21 mouse cellular contexts compared by ENCODE assay signal in genomic region chr13:97831839-97832238, GRCm38 (mm10).
DNase-seq lines count a peak whose midpoint lies in the region; ATAC-seq and TF ChIP-seq lines count a peak whose summit lies in the region.
"Had no signal": no experiment of that assay in that cellular context is flagged by ENCODE, and none has a peak within 500 bp of the region (broad histone marks: within the 10 kb centered on the region; RNA-seq: fewer than 3 reads in every experiment).

No protein-coding gene starts in this region.

- no peak for TF ChIP-seq CTCF in liver, adult 2 months (IDR thresholded peaks at IDR 0.05; ENCODE audit: low read depth, low read length)

- peak; percentile 21 for DNase-seq in embryonic facial prominence, embryonic 11.5 days (ENCODE audit: low spot score)
- DNase-seq in embryonic facial prominence, embryonic 10.5 days (ENCODE audit: low spot score), result no peak
- DNase-seq in liver, adult 2 months (ENCODE audit: extremely low read depth, low read depth, low spot score), result peak; percentile 66
- no peak for DNase-seq in liver
- peak; percentile 39 for DNase-seq in 3T3-L1 (ENCODE audit: low read depth, low spot score)
- DNase-seq in embryonic facial prominence, embryonic 14.5 days (ENCODE audit: low spot score), result peak; percentile 20
- no peak for DNase-seq in heart, postnatal 4 days
- DNase-seq in retina, postnatal 1 day, result no peak
- DNase-seq: adrenal gland, postnatal 10 days; cerebellum, adult 11 months; cerebellum, adult 8-10 months; cerebellum, postnatal 14 days; gastrocnemius, postnatal 36 days; heart, adult 11 months; heart, postnatal 36 days had no signal

- no peak for ATAC-seq in embryonic facial prominence, embryonic 11.5 days (replicated peaks; ENCODE audit: insufficient number of reproducible peaks, low FRiP score, low TSS enrichment, low read depth)
- no peak for ATAC-seq in embryonic facial prominence, embryonic 14.5 days (ENCODE audit: low read depth)
- ATAC-seq: forebrain, embryonic 15.5 days; hindbrain, embryonic 16.5 days had no signal

- H3K79me2 ChIP-seq in liver, adult 2 months (ENCODE audit: control insufficient read depth, insufficient read depth, low read length), result no peaks in the 10 kb centered on the region

- H3K27me3 ChIP-seq in embryonic facial prominence, embryonic 11.5 days (ENCODE audit: control insufficient read depth, insufficient read depth, low read length), result no peaks in the 10 kb centered on the region
- H3K27me3 ChIP-seq in embryonic facial prominence, embryonic 10.5 days (replicated peaks; ENCODE audit: low read depth, poor library complexity, severe bottlenecking), result peaks cover 16% of the 10 kb centered on the region
- no peaks in the 10 kb centered on the region for H3K27me3 ChIP-seq in liver, adult 2 months (ENCODE audit: control insufficient read depth, insufficient read depth, low read length)
- H3K27me3 ChIP-seq in embryonic facial prominence, embryonic 14.5 days (replicated peaks; ENCODE audit: control insufficient read depth, insufficient read depth, low read length), result no peaks in the 10 kb centered on the region
- H3K27me3 ChIP-seq: embryonic facial prominence, embryonic 15.5 days; forebrain, embryonic 15.5 days; heart, embryonic 13.5 days; hindbrain, embryonic 12.5 days had no signal

- no peak overlapping the region for H3K4me2 ChIP-seq in embryonic facial prominence, embryonic 11.5 days (ENCODE audit: low read depth, low read length)
- H3K4me2 ChIP-seq in embryonic facial prominence, embryonic 14.5 days (ENCODE audit: low read depth, low read length), result no peak overlapping the region
- H3K4me2 ChIP-seq: embryonic facial prominence, embryonic 15.5 days; forebrain, embryonic 15.5 days; heart, embryonic 13.5 days; hindbrain, embryonic 12.5 days had no signal

- H3K4me3 ChIP-seq in embryonic facial prominence, embryonic 11.5 days (ENCODE audit: low read depth, low read length), result no peak overlapping the region
- no peak overlapping the region for H3K4me3 ChIP-seq in embryonic facial prominence, embryonic 10.5 days
- H3K4me3 ChIP-seq in liver, adult 2 months (ENCODE audit: insufficient read depth, low read depth, low read length), result no peak overlapping the region
- H3K4me3 ChIP-seq in embryonic facial prominence, embryonic 14.5 days (ENCODE audit: low read depth, low read length), result no peak overlapping the region
- H3K4me3 ChIP-seq: embryonic facial prominence, embryonic 15.5 days; erythroblast, embryonic 14.5 days; forebrain, embryonic 15.5 days; heart, embryonic 13.5 days; hindbrain, embryonic 12.5 days had no signal

- H3K36me3 ChIP-seq in embryonic facial prominence, embryonic 11.5 days (replicated peaks; ENCODE audit: control insufficient read depth, insufficient read depth, low read depth, low read length), result no peaks in the 10 kb centered on the region
- no peaks in the 10 kb centered on the region for H3K36me3 ChIP-seq in embryonic facial prominence, embryonic 10.5 days (replicated peaks)
- no peaks in the 10 kb centered on the region for H3K36me3 ChIP-seq in liver, adult 2 months (ENCODE audit: control insufficient read depth, insufficient read depth, low read length)
- H3K36me3 ChIP-seq in embryonic facial prominence, embryonic 14.5 days (ENCODE audit: control insufficient read depth, insufficient read depth, low read length), result no peaks in the 10 kb centered on the region
- H3K36me3 ChIP-seq: embryonic facial prominence, embryonic 15.5 days; forebrain, embryonic 15.5 days; heart, embryonic 13.5 days; hindbrain, embryonic 12.5 days had no signal

- H3K9me3 ChIP-seq in embryonic facial prominence, embryonic 11.5 days (replicated peaks; ENCODE audit: control insufficient read depth, low read length), result no peaks in the 10 kb centered on the region
- no peaks in the 10 kb centered on the region for H3K9me3 ChIP-seq in embryonic facial prominence, embryonic 10.5 days
- H3K9me3 ChIP-seq in embryonic facial prominence, embryonic 14.5 days (ENCODE audit: control insufficient read depth, low read length), result no peaks in the 10 kb centered on the region
- H3K9me3 ChIP-seq: embryonic facial prominence, embryonic 15.5 days; forebrain, embryonic 15.5 days; heart, embryonic 13.5 days; hindbrain, embryonic 12.5 days had no signal

- 58% methylated on average over 5 of the region's 5 CpGs for WGBS in embryonic facial prominence, embryonic 11.5 days
- WGBS in embryonic facial prominence, embryonic 10.5 days, result 65% methylated on average over 5 of the region's 5 CpGs
- WGBS in liver, adult 2 months, result 61% methylated on average over 5 of the region's 5 CpGs
- 41% methylated on average over 5 of the region's 5 CpGs for WGBS in embryonic facial prominence, embryonic 14.5 days

- no peak overlapping the region for H3K9ac ChIP-seq in embryonic facial prominence, embryonic 11.5 days (replicated peaks; ENCODE audit: low read length)
- H3K9ac ChIP-seq in liver, adult 2 months (ENCODE audit: low read depth, low read length), result no peak overlapping the region
- H3K9ac ChIP-seq in embryonic facial prominence, embryonic 14.5 days (ENCODE audit: low read depth, low read length), result no peak overlapping the region
- H3K9ac ChIP-seq: embryonic facial prominence, embryonic 15.5 days; forebrain, embryonic 15.5 days; heart, embryonic 13.5 days; hindbrain, embryonic 12.5 days had no signal

- TF ChIP-seq POLR2A in liver, adult 2 months (IDR thresholded peaks at IDR 0.05; ENCODE audit: extremely low read depth, insufficient read depth, low read length), result no peak

- no peak overlapping the region for H3K27ac ChIP-seq in embryonic facial prominence, embryonic 11.5 days (replicated peaks; ENCODE audit: low read depth, low read length)
- H3K27ac ChIP-seq in embryonic facial prominence, embryonic 10.5 days (replicated peaks), result no peak overlapping the region
- H3K27ac ChIP-seq in liver, adult 2 months (replicated peaks; ENCODE audit: insufficient read depth, low read depth, low read length), result no peak overlapping the region
- no peak overlapping the region for H3K27ac ChIP-seq in embryonic facial prominence, embryonic 14.5 days (replicated peaks; ENCODE audit: low read depth, low read length)
- H3K27ac ChIP-seq: embryonic facial prominence, embryonic 15.5 days; forebrain, embryonic 15.5 days; heart, embryonic 13.5 days; hindbrain, embryonic 12.5 days had no signal

- H3K4me1 ChIP-seq in embryonic facial prominence, embryonic 11.5 days (ENCODE audit: control insufficient read depth, insufficient read depth, low read length), result no peaks in the 10 kb centered on the region
- peaks cover 10% of the 10 kb centered on the region; the same call in 1 of the 2 replicates for H3K4me1 ChIP-seq in embryonic facial prominence, embryonic 10.5 days
- H3K4me1 ChIP-seq in liver, adult 2 months (ENCODE audit: control insufficient read depth, insufficient read depth, low read length), result no peaks in the 10 kb centered on the region
- H3K4me1 ChIP-seq in embryonic facial prominence, embryonic 14.5 days (ENCODE audit: control insufficient read depth, insufficient read depth, low read length), result 0 out of 2 replicates have a peak, but pooled peaks cover 5% of the 10 kb centered on the region
- H3K4me1 ChIP-seq: forebrain, embryonic 15.5 days had no signal

Comparison
In these comparisons a context has a peak if more than half of its experiments do, and no peak if none do; other contexts are left out.
1. DNase-seq: peak in embryonic facial prominence, embryonic 11.5 days (single experiment), liver, adult 2 months (single experiment), 3T3-L1 (single experiment) and embryonic facial prominence, embryonic 14.5 days (single experiment); none in embryonic facial prominence, embryonic 10.5 days (single experiment), liver (single experiment), heart, postnatal 4 days (single experiment) and retina, postnatal 1 day (single experiment).